Mouse (Mus musculus): ENCODE measurements around the gene Inava.
A peak's percentile ranks its signal among the peaks of the same experiment; 100 is the strongest.

Gene Inava

DNA sequence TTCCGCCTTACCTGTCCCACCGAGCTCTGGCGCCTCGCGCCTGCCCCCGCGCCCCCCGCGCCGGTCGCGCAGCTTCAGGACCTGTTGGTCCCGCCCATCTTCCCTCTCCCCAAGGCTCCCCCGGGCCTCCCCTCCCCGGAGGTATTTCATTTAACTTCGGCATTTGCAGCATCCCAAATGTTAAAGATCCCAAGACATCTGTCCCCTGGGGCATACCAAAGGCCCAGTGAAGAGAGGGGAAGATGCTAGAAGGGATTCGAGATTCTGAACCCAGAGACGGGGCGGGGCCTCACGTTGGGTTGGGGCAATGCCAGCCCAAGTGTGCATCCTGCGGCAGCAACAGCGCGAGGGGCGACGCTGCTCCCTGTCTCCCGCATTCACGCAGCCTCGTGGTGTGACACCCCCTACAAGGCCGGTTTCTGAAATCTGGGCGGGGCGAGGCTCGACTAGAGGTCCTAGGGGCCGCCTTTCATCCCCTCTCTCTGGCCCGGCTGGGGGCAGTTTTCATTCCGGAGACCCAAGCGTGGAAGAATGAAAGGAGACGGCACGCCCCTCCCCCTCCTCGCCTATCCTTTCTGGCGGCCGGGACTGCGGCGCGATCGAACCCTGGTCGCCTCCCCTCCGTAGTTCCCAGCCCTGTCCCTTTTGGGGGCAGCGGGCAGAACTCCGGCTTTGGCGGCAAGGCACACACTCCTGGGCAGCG, at the start of gene Inava:
TSS of gene Inava (minus strand) at position 373 of the 703 bp plus-strand sequence.
- peak in 1 of 2 experiments; percentile 31 for DNase-seq (ENCODE audit: low spot score in 2 of 2)

- DNase-seq (ENCODE audit: low spot score in 2 of 2), result no peak
Observed at GRCm38 (mm10) chr1:136277366-136277765, 43.3 kb upstream of the Inava start.

DNA sequence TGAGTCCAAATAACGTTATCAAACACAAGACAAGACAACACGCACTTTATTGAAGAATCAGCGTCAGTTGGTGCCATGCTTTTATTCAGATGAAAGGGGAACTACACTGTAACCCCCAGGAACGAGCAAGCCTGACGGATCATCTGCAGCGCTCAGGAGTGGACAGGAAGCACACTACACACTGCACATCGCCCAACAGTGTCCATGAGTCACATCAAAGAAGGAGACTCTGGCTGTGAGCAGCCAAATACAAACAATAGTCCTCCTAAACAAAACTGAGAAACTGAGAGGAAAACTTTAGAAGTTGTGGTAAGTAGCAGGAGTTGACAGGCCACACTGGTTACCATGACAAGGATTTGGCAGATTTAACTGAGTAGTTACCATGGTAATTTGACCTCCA, 34.2 kb upstream of the Inava start:
- no peak for DNase-seq (ENCODE audit: low spot score in 2 of 2)

GRCm38 (mm10) chr1:136266127-136266526, 32.1 kb upstream of the Inava start:
- no peak for DNase-seq (ENCODE audit: low spot score in 2 of 2)

GRCm38 (mm10) chr1:136263355-136263754, 29.3 kb upstream of the Inava start:
- DNase-seq (ENCODE audit: low spot score in 2 of 2), result no peak

GRCm38 (mm10) chr1:136260635-136261238, 26.7 kb upstream of the Inava start, which contains the start of gene Gpr25:
TSS of gene Gpr25 (minus strand) at chr1:136260873.
- no peak for DNase-seq (ENCODE audit: low spot score in 2 of 2)

GRCm38 (mm10) chr1:136259893-136260634, 26.0 kb upstream of the Inava start:
- peak; percentile 28 to 53 for DNase-seq (ENCODE audit: low spot score in 2 of 2)

- no peak for DNase-seq (ENCODE audit: low spot score in 2 of 2)
Observed at GRCm38 (mm10) chr1:136259543-136259892, 25.5 kb upstream of the Inava start.

DNA sequence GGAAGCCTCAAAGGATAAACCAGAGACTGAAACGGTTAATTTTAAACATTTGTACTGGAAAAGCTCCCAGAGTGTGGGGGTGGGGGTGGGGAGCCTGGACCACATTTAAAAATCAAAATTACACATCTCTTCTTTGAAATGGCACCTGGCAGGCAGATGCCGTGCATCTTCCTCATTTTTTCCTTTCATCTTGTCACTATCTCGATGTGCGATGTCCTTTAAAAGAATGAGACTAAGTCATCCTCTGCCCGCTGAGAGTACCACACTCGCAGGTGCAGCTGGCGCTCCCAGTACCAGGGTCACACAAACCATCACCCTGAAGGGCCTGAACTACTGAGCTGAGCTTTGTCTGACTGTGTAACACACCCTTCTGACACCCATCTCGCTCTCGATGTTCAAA, 24.4 kb upstream of the Inava start:
- no peak for DNase-seq (ENCODE audit: low spot score in 2 of 2)

- no peak for DNase-seq (ENCODE audit: low spot score in 2 of 2)
Observed at GRCm38 (mm10) chr1:136255657-136256056, 21.6 kb upstream of the Inava start.

GRCm38 (mm10) chr1:136255174-136255573, 21.1 kb upstream of the Inava start:
- no peak for DNase-seq (ENCODE audit: low spot score in 2 of 2)

DNA sequence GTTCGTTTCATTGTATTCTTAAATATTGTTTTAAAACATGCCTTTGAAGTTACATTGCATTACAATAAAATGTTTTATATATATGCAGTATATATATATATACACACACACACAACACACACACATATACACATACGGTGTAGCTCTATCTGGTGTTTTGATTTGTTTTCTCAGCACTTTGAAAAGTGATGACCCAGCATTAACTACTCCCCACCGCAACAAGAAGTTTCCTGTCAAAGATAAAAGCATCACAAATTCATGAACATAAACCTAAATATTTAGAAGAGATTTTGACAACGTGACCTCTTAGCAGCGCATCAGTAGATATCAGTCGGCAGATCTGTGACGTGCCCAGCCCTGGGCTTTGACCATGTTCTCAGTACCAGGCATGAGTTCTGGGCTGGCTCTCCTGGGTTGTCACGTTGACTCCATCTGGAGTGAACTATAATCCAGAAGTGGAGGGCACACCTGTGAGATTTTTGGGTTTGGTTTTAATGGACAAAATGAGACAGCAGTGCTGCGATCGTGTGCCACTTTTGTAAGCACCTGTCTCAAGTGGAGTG, 20.5 kb upstream of the Inava start:
- no peak for DNase-seq (ENCODE audit: low spot score in 2 of 2)

- no peak for DNase-seq (ENCODE audit: low spot score in 2 of 2)
Observed at GRCm38 (mm10) chr1:136253472-136253871, 19.4 kb upstream of the Inava start.

- no peak for DNase-seq (ENCODE audit: low spot score in 2 of 2)
Observed at GRCm38 (mm10) chr1:136249662-136250061, 15.6 kb upstream of the Inava start.

DNA sequence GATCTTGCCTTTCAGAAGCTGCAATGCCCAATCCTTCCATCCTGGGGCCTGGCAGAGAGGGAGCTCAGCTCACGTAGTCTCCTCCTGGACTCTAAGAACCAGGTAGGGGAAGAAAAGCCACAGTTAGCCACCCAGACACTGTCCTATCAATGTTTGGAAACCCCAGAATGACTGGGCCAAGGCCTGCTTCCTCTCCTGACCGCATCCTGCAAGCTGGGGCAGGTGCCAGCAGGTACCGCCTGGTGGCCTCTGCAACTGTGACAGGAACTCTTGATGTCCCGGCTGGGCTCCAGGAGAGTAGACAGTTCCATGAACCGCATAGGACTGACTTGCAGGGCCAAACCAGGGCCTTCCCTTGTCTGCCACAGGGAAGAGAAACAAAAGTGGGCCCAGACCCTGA, 13.3 kb upstream of the Inava start:
- DNase-seq (ENCODE audit: low spot score in 2 of 2), result no peak

- no peak for DNase-seq (ENCODE audit: low spot score in 2 of 2)
Observed at GRCm38 (mm10) chr1:136244469-136244868, 10.4 kb upstream of the Inava start.

- DNase-seq (ENCODE audit: low spot score in 2 of 2), result no peak
Observed at GRCm38 (mm10) chr1:136241801-136242200, 7.7 kb upstream of the Inava start.

DNA sequence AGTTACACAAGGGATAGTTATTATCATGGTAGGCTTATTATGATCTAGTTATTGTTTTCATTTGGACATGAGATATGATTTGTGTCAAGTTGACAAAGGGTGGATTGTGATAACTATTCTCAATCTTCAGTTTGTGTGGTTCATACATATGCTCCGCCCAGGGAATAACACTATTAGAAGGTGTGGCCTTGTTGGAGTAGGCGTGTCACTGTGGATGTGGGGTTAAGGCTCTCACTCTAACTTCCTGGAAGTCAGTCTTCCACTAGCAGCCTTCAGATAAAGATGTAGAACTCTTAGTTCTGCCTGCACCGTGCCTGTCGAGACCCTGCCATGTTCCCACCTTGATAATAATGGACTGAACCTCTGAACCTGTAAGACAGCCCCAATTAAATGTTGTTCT, 4.4 kb upstream of the Inava start:
- no peak for DNase-seq (ENCODE audit: low spot score in 2 of 2)

DNA sequence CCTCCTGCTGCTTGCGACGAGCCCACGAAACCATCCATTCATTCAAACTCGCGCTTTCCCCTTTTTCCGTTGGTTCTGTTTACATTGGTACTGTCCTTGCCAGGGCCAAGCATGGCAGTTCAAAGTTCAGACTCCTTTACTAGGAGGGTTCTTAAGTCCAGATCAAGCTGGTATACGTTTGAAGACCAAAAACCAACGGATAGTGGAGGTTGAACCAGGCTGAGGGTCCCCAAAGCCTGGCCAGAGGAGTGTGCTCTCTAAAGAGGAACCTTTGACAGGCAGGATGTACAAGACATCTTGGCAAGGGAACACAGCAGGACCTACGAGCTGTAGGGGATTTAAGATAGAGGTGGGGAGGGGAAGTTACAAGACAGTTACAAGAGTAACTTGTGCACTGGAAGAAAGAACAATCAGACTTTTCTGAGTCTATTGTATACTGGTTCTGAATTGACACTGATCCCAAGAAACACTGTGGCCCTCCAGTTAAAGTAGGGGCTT, 580 bp upstream of the Inava start:
- no peak for DNase-seq (ENCODE audit: low spot score in 2 of 2)

DNA sequence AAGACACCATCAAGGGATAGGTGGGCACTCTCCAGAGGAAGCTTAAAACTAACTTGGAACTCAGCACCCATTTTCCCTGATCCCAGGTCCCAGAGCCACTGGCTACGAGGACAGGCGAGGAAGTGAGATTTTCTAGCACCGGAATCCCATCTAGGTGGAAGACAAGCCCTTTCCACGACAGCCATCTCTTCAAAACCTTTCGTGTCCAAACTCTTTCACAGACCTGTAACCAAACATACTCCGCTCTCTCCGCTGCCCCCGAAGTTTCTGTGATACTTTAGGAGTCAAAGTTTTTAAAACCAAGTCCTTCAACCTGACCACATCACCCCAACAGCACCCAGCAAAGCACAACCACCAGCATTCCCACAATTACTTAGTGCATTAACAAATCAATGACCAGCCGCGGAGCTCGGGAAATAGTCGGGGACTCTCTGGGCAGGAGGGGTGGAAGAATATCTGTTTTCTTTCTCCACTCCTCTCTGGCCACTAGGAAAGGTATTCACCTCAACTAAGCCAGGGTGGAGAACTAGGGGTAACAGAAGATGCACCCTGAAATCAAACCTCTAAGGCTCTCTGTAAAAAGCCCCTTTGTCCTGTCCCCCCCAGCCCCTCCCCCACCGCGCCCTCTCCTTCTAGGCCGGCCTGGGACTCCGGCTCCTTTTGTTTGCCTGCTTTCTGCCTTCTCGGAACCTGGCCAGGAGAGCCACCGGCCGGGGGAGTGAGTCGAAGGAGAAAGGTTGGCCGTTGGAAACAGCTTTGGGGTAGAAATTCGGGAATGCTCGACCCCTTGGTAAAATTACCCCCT, 876 bp downstream of the Inava start:
- no peak for DNase-seq (ENCODE audit: low spot score in 2 of 2)

DNA sequence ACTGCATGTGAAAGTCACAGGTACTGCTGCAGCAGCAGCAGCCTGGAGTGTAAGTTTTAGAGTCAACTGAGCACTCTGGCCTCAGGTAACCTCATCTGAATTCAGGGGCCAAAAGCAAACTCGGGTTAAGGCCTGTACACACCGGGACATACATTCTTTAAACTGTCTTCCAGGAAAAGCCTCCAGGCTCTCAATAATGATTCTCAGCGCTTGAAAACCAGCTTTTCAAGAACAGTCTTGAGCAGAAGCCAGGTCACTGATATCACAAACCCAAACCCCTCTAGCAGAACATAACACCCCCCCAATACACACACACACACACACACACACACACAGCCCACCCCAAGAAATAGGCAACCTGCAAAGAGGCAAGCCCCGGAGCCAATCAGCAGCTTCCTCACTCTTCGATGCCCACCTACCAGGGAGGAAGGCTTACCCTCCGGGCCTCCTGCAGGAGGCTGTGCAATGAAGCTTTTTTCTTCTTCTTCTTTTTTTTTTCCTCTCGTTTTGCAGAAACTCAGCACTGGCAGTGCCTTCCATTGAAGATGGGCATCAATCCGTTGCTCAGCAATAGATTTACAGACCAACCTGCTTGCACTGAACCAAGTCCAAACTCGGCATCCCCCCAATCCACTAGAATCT, 1.7 kb downstream of the Inava start:
- DNase-seq (ENCODE audit: low spot score in 2 of 2), result no peak
